Mouse (Mus musculus) frontal cortex, postnatal 14 days (tissue): Measurements from ENCODE around the gene Ppp1r27.

Experiments
- DNase-seq, 2 experiments: peaks; one replicate each; pipeline ENCODE4 v3.0.0; 2022; ENCODE audit warnings: low spot score in 2 of 2

The Ppp1r27 gene

DNA sequence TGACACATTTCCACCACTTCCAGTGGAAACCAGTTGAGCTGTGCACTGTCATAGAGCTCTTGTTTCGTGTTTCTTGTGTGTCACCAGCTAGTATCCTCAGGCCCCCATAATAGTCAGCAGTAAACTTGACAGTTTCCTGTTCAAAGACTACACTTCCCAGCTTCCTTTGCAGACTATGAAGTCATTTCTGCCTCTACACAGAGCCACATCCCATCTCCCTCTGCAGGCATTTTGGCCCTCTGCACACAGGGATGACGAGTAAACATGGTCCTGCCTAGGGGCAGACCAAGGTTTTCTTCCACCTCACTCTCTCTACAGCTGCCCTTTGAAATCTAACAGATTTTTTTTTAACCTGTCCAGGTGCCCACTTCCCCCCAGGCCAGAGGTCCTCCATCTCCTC, 3.5 kb downstream of the Ppp1r27 start:
- DNase-seq = no peak

DNA sequence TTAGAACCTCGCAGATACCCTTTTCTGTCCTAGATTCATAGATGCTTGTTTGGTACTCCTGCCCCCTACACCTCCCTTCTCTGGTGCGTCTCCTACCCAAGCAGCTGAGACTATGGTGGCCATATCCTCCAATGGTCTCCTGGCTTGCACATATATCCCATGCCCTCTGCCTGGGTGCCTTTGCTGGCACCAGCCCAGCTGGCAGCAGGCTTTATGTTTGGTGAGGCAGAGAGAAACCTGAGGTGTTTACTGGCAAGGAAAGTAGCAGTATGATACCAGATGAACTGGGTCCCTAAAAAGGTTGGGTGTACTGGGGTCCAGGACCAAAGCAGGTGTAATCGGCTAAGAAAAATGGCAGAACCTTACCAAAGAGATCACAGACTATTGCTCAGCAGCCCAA, 5.0 kb downstream of the Ppp1r27 start:
- no peak for DNase-seq

DNA sequence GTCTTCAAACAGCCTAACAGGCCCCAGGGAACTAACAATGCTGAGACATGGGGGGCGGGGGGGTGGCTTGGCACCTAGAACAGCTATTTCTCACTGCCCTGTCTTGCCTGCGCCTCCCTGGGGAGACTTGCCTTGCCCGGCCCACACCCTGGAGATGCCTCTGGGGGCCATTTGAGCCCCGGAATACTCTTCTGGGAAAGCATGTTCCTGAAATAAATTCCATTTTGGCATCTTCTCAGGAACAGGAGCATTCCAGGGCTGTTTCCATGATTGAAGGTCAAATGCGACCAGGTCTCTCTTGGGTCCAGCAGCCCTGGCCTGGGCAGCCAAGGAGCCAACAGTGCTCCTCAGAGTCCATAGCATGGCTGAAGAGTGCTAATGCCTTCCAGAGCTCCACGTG, 8.6 kb downstream of the Ppp1r27 start:
- DNase-seq = no peak

DNA sequence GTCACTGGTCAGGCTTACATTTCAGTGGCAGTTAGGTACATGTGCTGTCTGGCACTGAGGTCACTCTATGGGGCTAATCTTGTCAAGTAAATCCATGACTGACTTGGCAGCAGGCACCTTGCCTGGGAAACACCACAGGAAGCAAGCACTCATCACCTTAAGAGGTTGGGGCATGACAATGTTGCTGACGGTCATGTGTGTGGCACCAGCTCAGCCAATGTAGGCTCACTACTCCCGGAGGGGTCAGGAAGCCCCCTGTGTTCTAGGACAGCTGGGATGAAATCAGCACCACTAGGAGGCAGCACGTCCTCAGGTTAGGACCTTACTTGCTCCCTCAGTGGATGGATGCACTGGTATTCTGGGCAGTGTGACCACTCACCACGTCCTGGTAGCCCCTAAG, 9.0 kb downstream of the Ppp1r27 start:
- no peak for DNase-seq

DNA sequence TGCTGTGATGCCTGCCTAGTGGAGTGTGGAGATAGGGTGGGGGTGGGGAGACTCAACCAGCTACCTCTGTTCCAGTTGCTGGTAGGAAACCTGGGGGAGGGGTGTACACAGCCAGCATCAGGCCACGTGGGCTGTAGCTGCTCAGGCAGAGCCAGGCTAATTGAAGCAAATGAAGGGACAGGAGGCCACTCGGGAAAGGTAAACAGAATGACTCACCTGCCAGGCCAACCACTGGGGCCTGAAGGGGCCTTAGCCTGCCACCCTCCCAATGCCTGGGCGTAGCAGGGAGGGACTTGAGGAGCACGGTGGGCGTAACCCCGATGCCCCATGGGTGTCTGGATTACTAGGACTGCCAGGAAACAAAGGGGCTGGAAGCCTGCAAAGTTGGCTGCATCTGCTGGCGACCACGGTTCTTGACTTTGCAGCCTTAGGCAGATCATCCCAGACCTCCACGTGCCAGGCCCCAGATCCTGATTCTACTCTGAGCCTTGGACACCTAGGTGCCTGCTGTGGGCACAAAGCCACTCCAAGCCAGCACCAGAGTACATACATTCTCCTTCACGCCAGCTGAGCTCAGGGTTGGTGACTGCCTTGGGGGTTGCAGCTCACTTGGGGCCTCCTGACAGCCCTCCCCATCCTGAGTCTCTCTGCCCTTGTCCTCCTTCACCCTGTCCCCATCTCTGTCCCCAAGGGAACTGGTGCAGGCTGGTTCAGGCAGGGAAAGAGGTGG, 11.5 kb downstream of the Ppp1r27 start:
- DNase-seq = no peak

DNA sequence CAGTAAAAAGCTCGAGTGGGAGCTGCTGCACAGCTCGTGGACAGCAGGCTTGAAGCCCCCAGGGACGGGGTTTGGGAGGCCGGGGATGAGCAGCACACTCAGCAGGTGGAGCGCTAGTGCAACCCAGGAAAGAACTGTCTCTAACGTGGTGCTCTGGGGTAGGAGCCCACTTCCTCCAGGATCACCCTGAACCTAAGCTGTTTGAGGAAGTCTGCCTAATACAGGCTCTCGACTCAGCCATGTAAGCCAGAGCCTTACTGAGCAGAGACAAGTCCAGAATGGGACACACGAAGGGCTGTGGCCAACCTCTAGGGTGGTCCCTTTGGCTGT, 12.0 kb downstream of the Ppp1r27 start:
- DNase-seq = no peak

DNA sequence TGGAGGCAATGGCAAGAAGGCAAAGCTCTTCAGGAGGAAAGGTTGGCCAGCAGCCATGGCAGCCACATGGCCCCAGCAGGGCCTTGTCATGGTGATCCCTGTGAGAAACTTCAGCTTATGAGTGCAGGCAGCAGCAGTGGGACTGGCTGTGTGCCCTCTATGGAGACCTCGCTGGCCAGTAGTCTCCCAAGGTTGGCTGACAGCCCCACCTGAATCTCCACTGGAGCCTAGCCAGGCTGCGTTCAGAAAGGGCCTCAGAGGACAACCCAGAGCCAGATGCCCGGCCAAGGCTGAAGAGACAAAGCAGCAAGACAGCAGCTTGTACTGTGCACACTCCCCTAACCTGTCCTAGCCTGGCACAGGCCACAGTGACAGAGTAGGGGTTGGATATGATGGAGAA, 12.4 kb downstream of the Ppp1r27 start:
- no peak for DNase-seq

DNA sequence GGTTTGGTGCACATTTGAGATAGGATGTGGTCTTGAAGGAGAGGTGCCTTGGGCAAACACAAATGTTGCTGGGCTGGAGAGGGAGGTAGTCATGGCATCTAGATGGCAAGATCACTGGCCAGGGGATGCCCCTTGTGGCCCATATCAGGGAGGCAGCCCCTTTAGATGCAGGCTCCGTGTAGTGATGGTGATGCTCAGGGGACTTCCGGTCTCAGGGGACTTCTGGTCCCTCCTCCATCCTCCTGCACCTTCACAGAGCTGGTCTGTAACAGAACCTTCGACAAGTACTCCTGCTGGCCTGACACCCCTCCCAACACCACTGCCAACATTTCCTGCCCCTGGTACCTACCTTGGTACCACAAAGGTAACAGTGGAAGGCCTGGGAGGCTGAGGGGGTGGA, 15.1 kb downstream of the Ppp1r27 start:
- DNase-seq = no peak

DNA sequence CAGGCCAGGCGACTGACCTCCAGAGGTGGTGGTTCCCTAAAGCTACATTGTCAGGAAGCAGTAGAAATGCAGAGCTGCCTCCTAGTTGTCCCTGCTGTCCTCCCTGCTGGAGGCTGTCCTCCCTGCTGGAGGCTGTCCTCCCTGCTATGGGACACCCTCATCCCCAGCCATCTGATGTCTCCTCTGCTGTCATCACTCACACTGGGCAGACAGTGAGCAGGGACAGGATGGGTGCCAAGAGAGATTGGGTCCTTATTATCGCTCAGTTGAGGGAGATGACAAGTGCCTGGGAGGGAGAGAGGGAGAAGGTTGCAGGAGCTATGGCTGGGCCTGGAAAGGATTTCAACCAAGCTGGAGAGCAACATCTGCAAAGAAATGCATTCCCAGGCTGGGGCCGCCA, 15.8 kb downstream of the Ppp1r27 start:
- DNase-seq = no peak

DNA sequence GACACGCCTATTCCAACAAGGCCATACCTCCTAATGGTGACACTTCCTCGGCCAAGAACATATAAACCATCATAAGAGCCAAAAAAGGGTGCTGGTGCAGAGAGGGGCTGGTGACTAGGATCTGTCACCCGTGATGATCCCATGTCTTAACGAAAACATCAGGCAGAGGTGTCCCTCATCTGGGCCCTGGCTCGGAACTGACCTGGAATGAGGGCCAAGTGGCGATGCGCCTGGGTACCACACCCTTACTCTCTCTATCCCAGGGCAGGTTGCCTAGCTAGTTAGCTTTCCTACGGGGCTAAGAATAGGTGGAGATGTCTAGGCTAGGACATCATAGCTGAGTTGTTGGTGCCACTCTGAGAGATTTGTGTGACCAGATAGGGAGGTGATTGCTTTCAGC, 16.8 kb downstream of the Ppp1r27 start:
- DNase-seq = no peak

DNA sequence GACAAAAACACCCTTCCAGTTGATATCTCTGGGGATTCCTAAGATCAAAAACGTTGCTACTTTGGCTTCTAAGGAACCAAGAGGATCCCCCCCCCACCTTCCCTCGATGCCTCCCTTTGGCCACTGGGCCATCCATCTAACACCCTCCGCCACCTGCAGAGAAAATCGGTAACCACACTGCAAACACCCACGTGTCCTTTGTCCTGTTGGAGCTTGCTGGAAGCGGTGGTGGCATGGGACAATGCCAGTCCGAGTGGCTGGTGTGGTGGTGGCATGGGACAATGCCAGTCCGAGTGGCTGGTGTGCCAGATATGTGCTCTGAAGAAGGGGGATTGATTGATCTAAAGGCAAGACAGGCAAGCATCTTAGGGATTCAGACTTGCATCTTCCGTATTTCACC, 19.3 kb downstream of the Ppp1r27 start:
- DNase-seq = no peak

DNA sequence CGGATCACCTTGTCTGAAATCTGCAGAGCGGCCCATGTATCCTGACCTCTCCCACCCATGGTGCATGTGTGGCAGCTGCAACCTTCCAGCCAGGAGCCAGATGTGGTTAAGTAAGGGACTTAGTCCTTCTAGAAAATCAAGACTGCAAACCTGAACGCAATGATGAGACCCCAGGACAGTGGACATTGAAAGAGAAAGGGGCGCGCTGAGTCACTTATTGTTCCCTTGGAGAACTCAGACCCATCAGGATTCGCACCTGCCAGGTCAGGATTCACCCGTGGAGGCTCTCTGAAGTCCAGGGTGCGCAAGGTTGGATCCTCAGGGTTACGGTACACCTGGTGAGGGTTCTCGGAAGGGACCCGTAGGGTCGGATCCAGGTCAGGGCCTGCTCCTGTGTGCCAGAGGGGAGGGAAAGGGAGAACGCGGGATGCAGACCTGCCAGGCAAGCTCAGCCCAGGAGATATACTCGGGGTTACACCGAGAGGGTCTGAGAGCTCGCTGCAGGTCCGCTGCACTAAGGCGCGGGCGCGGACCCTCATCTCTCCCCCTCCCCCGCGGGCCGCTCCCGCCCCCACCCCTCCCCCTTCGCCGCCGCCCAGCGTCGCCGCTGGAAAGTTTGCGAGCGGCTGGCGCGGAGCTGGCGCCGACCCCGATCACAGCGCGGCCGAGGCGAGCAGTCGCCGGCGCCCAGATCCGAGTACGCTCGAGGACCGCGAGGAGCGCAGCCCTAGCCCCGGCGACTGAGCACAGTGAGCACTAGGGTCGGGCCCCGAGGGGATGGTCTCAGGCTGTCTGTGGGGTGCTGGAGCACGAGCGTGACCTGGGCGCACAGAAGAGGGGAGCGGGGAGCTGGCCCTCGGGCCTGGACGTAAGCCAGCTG, 20.6 kb downstream of the Ppp1r27 start, which contains the start of gene Gcgr:
Gene Gcgr, plus strand, starts transcription at position 615 of the 880 bp plus-strand sequence.
- no peak for DNase-seq

DNA sequence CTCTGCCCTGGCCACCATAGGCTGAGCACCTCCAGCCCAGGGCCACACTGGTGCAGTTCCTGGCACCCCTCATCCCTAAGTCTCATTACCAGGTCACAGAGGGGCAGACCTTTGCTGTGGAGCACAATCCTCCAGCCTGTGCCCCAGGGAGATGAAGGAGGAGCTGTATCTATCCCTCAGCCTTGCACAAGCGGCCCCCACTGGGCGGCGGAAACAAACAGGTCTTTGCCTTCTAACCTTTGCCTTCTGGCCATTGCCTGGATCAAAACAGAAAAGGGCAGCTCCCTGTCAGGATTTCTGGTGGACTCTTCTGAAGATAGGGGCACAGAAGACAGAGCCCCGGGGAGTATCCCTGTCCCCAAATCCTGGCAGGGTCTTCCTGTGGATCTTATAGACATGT, 22.0 kb downstream of the Ppp1r27 start:
- no peak for DNase-seq

DNA sequence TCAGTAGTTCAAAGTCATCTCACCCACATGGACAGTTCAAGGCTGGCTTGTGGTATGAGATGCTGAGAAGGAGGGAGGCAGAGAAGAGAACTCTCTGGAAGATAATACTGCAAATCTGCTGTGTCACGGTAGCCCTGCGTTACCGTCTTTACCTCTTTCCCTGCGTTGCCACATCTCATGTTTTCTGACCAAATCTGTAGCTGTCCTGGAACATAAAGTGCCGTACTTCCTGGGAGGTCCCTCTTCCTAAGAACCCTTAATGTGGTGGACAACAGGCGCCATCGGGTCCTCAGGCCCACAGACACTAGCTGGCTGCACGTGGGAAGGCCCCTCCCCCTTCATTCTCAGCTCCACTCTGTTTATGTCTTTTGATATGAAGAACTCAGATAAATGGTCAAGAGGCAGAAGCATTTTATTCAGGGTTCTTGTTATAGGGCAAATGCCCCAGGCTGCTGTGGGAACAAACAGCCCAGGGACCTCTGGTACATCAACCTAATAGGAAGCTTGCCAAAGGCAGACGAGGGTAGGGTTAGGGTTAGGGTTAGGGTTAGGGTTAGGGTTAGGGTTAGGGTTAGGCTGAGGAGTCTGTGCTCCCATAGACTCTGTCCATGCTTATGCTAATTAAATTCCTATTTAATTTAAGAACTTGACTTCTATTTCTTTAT, 23.1 kb downstream of the Ppp1r27 start:
- DNase-seq = no peak

DNA sequence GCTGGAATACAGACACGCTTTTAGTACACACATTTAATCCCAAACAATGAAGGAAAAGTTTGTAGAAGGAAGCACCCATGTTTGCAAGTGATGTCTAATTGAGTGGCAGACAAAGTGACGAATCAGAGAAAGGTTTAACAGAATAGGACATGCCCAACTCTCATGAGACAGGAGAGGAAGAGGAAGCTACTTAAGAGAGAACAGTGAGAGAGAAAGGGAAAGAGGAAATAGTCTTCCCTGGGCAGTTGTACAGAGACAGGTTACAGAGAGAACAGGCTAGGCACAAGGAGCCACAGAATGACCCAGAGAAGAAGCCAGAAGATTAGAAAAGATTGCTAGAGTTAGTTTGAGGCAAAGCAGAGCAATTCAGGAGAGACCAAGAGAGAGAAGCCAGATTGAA, 25.0 kb downstream of the Ppp1r27 start:
- no peak for DNase-seq

DNA sequence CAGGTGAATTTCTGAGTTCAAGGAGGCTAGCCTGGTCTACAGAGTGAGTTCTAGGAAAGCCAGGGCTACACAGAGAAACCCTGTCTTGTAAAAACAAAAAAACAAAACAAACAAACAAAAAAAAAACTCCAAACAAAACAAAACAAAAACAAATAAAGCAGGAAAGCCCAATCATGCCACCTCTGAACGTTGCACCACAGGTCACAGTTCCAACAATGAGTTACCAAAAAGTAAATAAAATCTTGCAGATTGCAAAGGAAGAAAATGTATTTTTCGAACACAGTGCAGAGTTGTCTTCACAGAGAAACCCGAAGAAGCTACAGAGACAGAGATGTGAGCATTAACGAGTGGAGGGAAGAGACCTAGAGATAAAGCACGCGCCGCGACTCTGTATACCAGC, 28.4 kb downstream of the Ppp1r27 start:
- DNase-seq = no peak

DNA sequence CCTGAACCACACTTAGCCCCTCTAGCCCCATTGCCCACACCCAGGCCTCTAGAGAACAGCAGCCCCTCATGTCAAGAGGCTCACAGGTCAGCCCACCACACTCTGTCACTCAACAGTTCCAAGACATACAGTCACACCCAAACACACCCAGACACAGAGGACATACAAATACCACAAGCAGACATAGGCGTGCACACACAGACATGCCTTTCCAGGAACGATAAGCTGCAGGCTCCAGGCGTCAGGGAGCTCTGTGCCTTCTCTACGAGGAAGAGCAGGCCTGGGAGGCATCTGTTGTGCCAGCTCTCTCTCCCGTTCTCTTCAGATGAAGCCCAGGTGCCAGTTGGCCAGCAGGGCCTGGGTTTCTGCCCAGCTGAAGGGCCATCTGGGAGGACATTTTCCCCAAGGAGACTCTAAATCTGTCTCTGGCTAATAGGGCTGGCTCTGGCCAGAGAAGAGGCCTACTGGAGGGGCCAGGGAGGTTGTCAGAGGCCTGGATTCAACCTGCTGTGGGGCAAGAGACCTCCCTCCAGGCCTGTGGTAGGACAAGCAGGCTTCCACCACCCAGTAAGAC, 29.9 kb downstream of the Ppp1r27 start:
- DNase-seq = no peak

DNA sequence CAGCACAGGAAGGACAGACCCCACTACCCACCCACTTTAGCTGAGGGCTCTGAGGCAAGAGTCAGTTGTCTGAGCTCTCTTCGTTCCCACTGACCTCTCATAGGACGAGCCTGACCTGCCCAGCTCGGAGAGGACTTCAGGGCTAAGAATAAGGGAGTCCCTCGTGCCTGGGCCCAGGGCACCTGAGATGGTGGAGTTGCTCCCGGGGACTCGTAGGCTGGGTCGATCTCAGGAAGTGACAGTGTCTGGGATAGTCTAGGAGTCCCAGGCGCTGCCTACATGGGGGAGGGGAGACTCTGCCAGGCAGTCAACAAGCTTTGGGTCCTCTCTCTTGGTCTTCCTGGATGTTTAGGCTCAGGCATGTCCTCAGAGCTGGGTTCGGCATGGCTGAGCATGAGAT, 30.4 kb downstream of the Ppp1r27 start:
- no peak for DNase-seq

DNA sequence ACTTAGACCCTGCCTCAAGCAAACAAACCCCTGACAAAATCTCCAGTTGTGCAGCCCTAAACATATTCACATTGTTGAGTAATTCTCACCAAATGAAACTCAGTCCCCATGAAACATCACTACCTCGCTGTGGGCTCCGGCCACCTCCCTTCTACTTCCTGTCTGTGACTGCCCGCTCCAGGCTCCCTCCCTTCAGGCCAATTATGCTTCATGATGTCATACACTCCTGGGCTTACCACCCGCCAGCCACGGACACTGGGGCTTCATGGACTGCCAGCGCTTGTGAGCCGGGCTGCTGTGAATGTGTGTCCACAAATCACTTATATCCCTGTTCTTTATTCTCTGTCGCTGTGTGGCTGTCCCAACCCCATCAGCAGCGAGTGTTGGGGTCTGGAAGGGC, 31.2 kb downstream of the Ppp1r27 start:
- no peak for DNase-seq

DNA sequence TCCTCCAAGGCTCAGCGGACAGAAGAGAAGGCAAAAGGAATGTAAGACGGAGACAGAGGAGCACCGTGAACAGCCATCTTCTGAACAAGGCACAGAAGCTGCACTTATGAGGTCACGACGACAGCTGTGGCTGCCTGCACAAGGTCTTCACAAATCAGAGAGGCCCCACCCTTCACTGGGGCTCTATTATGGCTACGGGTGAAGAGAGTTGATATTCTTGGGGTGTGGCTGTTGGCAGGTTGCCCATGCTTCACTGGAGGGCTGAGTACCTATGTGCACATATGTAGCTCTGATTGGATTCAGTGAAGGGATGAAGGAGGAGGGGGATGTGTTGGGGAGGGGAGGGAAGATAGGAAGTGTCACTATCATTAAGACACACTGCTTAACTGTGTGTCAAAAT, 32.4 kb downstream of the Ppp1r27 start:
- DNase-seq = no peak

DNA sequence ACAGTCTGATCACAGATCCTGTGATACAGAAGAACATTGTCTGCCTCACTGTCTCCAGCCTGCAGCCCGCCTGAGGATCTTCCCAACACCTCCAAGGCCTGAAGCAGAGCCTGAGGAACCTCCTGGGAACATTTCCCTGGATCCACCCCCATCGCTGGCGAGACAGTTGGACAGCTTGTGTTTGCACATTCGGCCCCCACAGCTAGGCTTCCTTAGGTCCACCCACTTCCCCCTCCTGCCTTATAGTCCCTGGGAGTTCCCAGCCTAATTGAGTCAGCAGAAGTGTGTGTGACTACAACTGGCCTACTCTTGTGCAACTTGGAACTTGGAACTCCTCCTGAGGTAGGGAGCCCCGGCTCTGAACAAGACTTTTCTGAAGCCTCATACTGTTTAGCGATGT, 32.9 kb downstream of the Ppp1r27 start:
- DNase-seq = peak; percentile 64 to 72

DNA sequence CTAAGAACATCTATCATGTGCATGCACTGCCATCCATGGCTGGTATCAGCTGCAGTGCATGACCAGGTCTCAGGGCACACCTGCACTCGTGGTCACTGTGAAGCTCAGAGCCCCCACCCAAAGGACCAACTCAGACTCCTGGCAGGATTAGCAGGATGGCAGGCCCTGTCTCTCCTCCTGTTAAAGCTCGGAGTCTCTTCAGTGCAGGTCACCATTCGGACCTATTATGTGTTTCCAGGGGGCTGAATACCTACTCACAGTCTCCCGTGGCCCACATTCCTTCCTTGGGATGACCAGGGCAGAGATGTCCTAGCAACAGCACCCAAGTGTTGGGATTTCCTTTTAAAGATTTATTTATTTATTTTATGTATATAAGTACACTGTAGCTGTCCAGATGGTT, 33.8 kb downstream of the Ppp1r27 start:
- no peak for DNase-seq

DNA sequence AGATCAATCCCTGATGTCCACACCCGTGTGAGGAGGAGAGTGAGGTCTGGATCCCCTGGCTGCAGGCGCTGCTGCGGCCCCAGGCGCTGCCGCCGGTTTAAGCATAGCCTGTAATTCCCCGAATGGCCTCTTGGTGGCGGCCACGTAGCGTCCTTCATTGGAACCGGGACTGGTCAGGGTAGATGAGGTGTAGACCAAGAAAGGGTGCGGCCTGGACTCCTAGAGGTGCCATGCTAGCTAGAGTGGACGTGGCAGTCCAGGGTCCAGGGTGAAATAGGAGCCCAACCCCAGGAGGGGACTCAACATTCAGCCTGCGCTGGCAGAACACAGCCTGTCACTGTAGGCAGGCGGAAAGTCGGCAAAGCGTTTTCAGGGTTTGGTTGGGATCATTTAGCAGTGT, 35.3 kb downstream of the Ppp1r27 start:
- peak; percentile 62 to 88 for DNase-seq
